Mouse (Mus musculus): Measurements from ENCODE around the gene Rap1gap2.

- TF ChIP-seq POLR2A (IDR thresholded peaks at IDR 0.05; ENCODE audit: low read depth, low read length) (no peak), CTCF (IDR thresholded peaks at IDR 0.05; ENCODE audit: borderline replicate concordance, insufficient read depth, low read length) (no peak)
Observed at GRCm38 (mm10) chr11:74653385-74653784, 42.7 kb upstream of the Rap1gap2 start.
